Mouse (Mus musculus) hindbrain, embryonic 11.5 days (tissue): ENCODE data around the gene Nr4a3. TPM values are rescaled to one million over a fixed set of nuclear protein-coding genes. Genes with fewer than 3 reads are reported as not detected.

ENCODE experiments used
- ATAC-seq: fragments of 200-750 bp; cut with Nextera tagmentation; 2 replicates; pipeline ENCODE4 v1.8.0; 2017; ENCODE audit warnings: mild to moderate bottlenecking, moderate TSS enrichment, moderate library complexity; ENCODE audit not compliant: low FRiP score
- DNase-seq: peaks from one replicate; pipeline ENCODE4 v3.0.0-alpha.2; 2015; ENCODE audit warnings: low spot score
- H3K27ac ChIP-seq: fragments of 300-500 bp; sonication (generic); 2 replicates; pipeline ENCODE4 v1.5.1; 2014; ENCODE audit warnings: mild to moderate bottlenecking, low read depth, low read length
- H3K27me3 ChIP-seq: fragments of 300-500 bp; sonication (generic); 2 replicates; pipeline ENCODE4 v1.6.1; 2014; ENCODE audit warnings: mild to moderate bottlenecking, low read length, moderate library complexity, mixed read lengths; ENCODE audit not compliant: control insufficient read depth, insufficient read depth
- H3K36me3 ChIP-seq: fragments of 300-500 bp; sonication (generic); 2 replicates; pipeline ENCODE4 v1.6.1; 2014; ENCODE audit warnings: mild to moderate bottlenecking, low read length, moderate library complexity, mixed read lengths; ENCODE audit not compliant: control insufficient read depth, insufficient read depth
- H3K4me1 ChIP-seq: fragments of 300-500 bp; sonication (generic); replicated peaks from 2 replicates; pipeline ENCODE4 v1.6.1; 2014; ENCODE audit warnings: low read length, mixed read lengths; ENCODE audit not compliant: control insufficient read depth, insufficient read depth
- H3K4me2 ChIP-seq: fragments of 300-500 bp; sonication (generic); replicated peaks from 2 replicates; pipeline ENCODE4 v1.6.1; 2014; ENCODE audit warnings: mild to moderate bottlenecking, low read depth, low read length
- H3K4me3 ChIP-seq: fragments of 300-500 bp; sonication (generic); 2 replicates; pipeline ENCODE4 v1.5.1; 2014; ENCODE audit warnings: low read depth, low read length
- H3K9ac ChIP-seq: fragments of 300-500 bp; sonication (generic); 2 replicates; pipeline ENCODE4 v1.6.1; 2014; ENCODE audit warnings: low read depth, low read length
- H3K9me3 ChIP-seq: fragments of 300-500 bp; sonication (generic); 2 replicates; pipeline ENCODE4 v1.6.1; 2016; ENCODE audit warnings: low read length; ENCODE audit not compliant: control insufficient read depth
- WGBS: fragments of 180-500 bp; shearing (Covaris S2); extraction: QIAGEN DNeasy Blood & Tissue Kit; methylation state at CpG from one replicate; pipeline ENCODE4 v1.1.7; 2014; 5-methylcytosine and 5-hydroxymethylcytosine counted together
- polyA plus RNA-seq: library from polyadenylated mRNA; unstranded; fragments of >200 nt; fragmentation: Nextera tagmentation; extraction: Ambion mirVana; gene quantifications from 2 replicates; pipeline ENCODE4 v1.2.1, GENCODE M21; 2014

The Nr4a3 gene
- polyA plus RNA-seq, 1 experiment from 2014 or later: 1.7 TPM

GRCm38 (mm10) chr4:48064311-48064710 lies 19.4 kb downstream of the Nr4a3 start:
- H3K4me3 ChIP-seq: no peak overlapping the region
- 66% methylated on average over 4 of the region's 4 CpGs for WGBS

GRCm38 (mm10) chr4:48066676-48067075 lies 21.7 kb downstream of the Nr4a3 start:
- Histone ChIP-seq H3K27ac (no peak overlapping the region), H3K27me3 (no peaks in the 10 kb centered on the region), H3K9ac (no peak overlapping the region), H3K9me3 (no peaks in the 10 kb centered on the region), H3K4me1 (no peaks in the 10 kb centered on the region), H3K4me2 (no peak overlapping the region), H3K4me3 (no peak overlapping the region), H3K36me3 (no peaks in the 10 kb centered on the region)
- DNase-seq: no peak
- WGBS: 83% methylated on average over 2 of the region's 2 CpGs
- ATAC-seq: no peak

More at GRCm38 (mm10) chr4:48064311-48064710, 19.4 kb downstream of the Nr4a3 start:
- Histone ChIP-seq H3K9ac (no peak overlapping the region), H3K27me3 (no peaks in the 10 kb centered on the region), H3K4me1 (no peaks in the 10 kb centered on the region), H3K4me2 (no peak overlapping the region), H3K9me3 (no peaks in the 10 kb centered on the region), H3K36me3 (no peaks in the 10 kb centered on the region), H3K27ac (no peak overlapping the region)
- ATAC-seq: no peak
- no peak for DNase-seq

- ATAC-seq (no peak), DNase-seq (no peak)
- no peaks in the 10 kb centered on the region for H3K36me3 ChIP-seq
- 84% methylated on average over 7 of the region's 7 CpGs for WGBS
- H3K9me3 ChIP-seq: no peaks in the 10 kb centered on the region
- H3K27ac ChIP-seq: no peak overlapping the region
- no peak overlapping the region for H3K9ac ChIP-seq
- H3K4me2 ChIP-seq: no peak overlapping the region
- H3K4me1 ChIP-seq: no peaks in the 10 kb centered on the region
- no peaks in the 10 kb centered on the region for H3K27me3 ChIP-seq
- H3K4me3 ChIP-seq: no peak overlapping the region
Measured at GRCm38 (mm10) chr4:48069111-48069510, 24.2 kb downstream of the Nr4a3 start.

- Histone ChIP-seq H3K27ac (no peak overlapping the region), H3K27me3 (no peaks in the 10 kb centered on the region), H3K9me3 (no peaks in the 10 kb centered on the region), H3K9ac (no peak overlapping the region), H3K4me2 (no peak overlapping the region), H3K4me1 (no peaks in the 10 kb centered on the region), H3K36me3 (no peaks in the 10 kb centered on the region), H3K4me3 (no peak overlapping the region)
- no peak for DNase-seq
- ATAC-seq: no peak
- 92% methylated on average over 3 of the region's 3 CpGs for WGBS
Measured at GRCm38 (mm10) chr4:48072006-48072405, 27.1 kb downstream of the Nr4a3 start.

DNA sequence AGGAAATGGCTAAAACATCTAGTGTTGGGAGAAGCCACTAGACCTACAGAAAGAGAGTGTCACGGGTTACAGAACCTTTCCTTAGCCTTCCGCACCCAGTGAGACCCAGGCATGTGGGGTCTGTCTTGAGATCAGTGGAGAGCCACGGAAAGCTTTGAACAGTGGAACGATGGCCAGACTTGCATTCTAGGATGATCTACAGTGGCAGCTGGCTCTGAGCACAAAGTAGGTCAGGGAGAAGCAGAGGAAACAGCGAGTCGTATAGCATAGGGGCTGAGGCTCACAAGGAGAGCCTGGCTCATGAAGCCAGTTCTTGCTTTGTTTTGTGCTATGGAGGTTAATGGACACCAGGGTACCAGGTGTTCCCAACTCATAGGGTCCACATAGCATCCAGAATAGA lies 28.4 kb downstream of the Nr4a3 start:
- ATAC-seq (no peak), DNase-seq (no peak)
- Histone ChIP-seq H3K4me3 (no peak overlapping the region), H3K4me1 (no peaks in the 10 kb centered on the region), H3K9me3 (no peaks in the 10 kb centered on the region), H3K36me3 (no peaks in the 10 kb centered on the region), H3K27ac (no peak overlapping the region), H3K4me2 (no peak overlapping the region), H3K9ac (no peak overlapping the region), H3K27me3 (no peaks in the 10 kb centered on the region)
- WGBS: 92% methylated on average over 6 of the region's 6 CpGs

GRCm38 (mm10) chr4:48074451-48075240 lies 29.7 kb downstream of the Nr4a3 start:
- Histone ChIP-seq H3K27me3 (no peaks in the 10 kb centered on the region), H3K4me3 (no peak overlapping the region), H3K9ac (no peak overlapping the region), H3K4me1 (no peaks in the 10 kb centered on the region; the same call in 1 of the 2 replicates), H3K27ac (no peak overlapping the region), H3K4me2 (no peak overlapping the region), H3K36me3 (no peaks in the 10 kb centered on the region), H3K9me3 (no peaks in the 10 kb centered on the region)
- WGBS: 85% methylated on average over 5 of the region's 5 CpGs
- DNase-seq: no peak
- ATAC-seq: no peak

- no peak for ATAC-seq
- no peaks in the 10 kb centered on the region; the same call in 1 of the 2 replicates for H3K4me1 ChIP-seq
- no peaks in the 10 kb centered on the region for H3K9me3 ChIP-seq
- H3K9ac ChIP-seq: no peak overlapping the region
- no peaks in the 10 kb centered on the region for H3K27me3 ChIP-seq
- no peak overlapping the region for H3K27ac ChIP-seq
- DNase-seq: no peak
- no peak overlapping the region for H3K4me3 ChIP-seq
- no peaks in the 10 kb centered on the region for H3K36me3 ChIP-seq
- 85% methylated on average over 13 of the region's 13 CpGs for WGBS
- H3K4me2 ChIP-seq: no peak overlapping the region
Measured at GRCm38 (mm10) chr4:48076693-48077471, 31.9 kb downstream of the Nr4a3 start.

DNA sequence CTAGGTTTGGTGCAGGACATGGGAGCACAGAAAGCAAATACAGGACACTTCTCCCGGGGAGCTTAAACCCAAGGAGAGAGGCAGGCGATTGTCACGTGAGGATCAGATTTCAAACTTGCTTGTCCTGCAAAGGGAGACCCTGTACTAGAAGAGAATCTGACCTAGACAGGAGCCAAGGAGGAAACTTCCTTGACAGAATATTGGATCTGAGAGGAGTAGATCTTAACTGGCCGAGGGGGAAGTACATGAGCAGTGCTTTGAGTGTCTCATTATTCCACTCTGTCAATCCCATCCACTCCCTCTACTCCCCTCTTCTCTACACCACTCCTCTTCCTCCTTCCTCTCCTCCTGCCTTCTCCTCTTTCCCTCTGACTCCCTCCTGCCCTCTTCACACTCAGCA lies 33.3 kb downstream of the Nr4a3 start:
- H3K4me2 ChIP-seq: no peak overlapping the region
- H3K4me3 ChIP-seq: no peak overlapping the region
- WGBS: 25% methylated on average over 4 of the region's 4 CpGs
- no peaks in the 10 kb centered on the region for H3K9me3 ChIP-seq
- DNase-seq (no peak), ATAC-seq (no peak)
- no peak overlapping the region for H3K27ac ChIP-seq
- H3K4me1 ChIP-seq: no peaks in the 10 kb centered on the region; the same call in 1 of the 2 replicates
- H3K36me3 ChIP-seq: no peaks in the 10 kb centered on the region
- H3K27me3 ChIP-seq: no peaks in the 10 kb centered on the region
- H3K9ac ChIP-seq: no peak overlapping the region
